Mouse (Mus musculus) small intestine, adult 2 months (tissue): ENCODE measurements around the gene 2010111I01Rik.

Source experiments
- CTCF ChIP-seq: fragments of 200-500 bp; IDR thresholded peaks from 2 replicates; pipeline ENCODE4 v1.5.1; 2012; ENCODE audit warnings: low read depth, mild to moderate bottlenecking, control low read depth, inconsistent platforms, low read length, moderate library complexity, mixed read lengths; ENCODE audit not compliant: insufficient replicate concordance, insufficient read length; ENCODE audit errors: extremely low read depth
- POLR2A ChIP-seq: fragments of 200-500 bp; IDR thresholded peaks from 2 replicates; pipeline ENCODE4 v1.6.1; 2012; ENCODE audit warnings: low read depth, mild to moderate bottlenecking, control low read depth, inconsistent platforms, low read length, moderate library complexity

DNA sequence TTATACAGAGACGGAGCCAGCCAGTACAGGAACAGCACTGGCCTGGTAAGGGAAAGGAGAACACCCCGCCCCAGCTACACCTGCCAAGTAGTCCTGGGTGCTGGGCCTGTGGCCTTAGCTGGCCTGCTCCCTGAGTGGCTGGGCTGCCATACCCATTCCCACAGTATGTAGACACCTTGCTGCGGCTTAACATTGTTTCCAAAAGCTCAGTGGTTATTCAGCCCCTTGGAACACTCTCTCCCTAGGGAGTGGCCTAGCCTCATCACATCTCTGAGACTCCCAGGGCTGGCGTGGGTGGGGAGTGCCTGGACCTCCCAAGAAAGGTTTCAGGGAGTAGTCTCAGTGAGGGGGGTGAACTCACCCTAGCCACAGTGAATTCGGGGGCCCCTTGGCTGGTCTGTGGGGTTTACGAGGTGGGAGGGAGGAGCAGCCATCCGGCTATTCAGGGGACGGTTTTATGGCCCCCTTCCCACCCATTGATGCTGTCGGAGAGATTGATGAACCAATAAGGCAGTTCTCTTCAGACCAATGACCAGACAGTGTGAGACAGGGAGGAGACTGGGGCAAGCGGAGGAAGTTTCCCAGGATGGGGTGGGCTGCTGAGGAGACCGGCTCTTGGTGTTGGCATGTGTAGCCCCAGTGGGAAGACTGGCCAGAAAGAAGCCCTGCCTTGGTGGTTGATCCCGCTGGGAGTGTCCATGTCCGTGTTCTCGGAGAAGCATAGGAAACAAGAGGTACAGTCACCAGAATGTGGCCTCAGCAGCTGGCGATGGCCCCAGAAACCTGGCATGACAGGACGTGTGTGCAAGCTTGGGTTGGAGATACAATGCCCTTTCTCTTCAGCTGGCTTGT, 340.7 kb downstream of the 2010111I01Rik start:
- TF ChIP-seq CTCF = no peak
- no peak for TF ChIP-seq POLR2A
